Mouse (Mus musculus) brain, embryonic 14.5 days (tissue): ENCODE measurements around the gene Cpeb2.

Source experiments
- CTCF ChIP-seq: fragments of 200-500 bp; IDR thresholded peaks from 2 replicates; pipeline ENCODE4 v1.5.1; 2012; ENCODE audit warnings: inconsistent platforms, mild to moderate bottlenecking, moderate library complexity, borderline replicate concordance; ENCODE audit not compliant: insufficient read depth, insufficient read length; ENCODE audit errors: extremely low read depth
- POLR2A ChIP-seq: fragments of 200-500 bp; IDR thresholded peaks from 2 replicates; pipeline ENCODE4 v1.6.1; 2012; ENCODE audit warnings: mild to moderate bottlenecking, inconsistent platforms, borderline replicate concordance; ENCODE audit not compliant: poor library complexity, insufficient read depth, insufficient read length, severe bottlenecking; ENCODE audit errors: extremely low read depth

DNA sequence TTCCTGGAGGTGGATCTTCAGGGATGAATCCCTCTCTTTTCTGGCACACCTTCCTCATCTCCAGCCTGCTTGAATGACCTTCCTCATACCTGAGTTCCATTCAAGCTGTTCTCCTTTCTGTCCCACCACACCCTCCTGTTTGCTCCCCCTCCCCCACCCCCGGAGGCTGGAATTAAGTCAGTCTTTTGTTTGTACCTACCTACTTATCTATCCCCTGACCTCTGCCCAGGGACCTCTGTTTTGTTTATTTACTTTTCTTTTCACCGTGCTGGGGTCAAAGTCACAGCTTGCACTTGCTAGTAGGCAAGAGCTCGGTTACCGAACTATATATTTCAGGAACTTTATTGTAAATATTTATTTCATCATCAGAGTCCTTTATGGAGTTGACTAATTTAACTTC, 15.5 kb upstream of the Cpeb2 start:
- TF ChIP-seq CTCF (no peak), POLR2A (no peak)
